Mouse (Mus musculus): ENCODE results near the gene Tirap.

DNA sequence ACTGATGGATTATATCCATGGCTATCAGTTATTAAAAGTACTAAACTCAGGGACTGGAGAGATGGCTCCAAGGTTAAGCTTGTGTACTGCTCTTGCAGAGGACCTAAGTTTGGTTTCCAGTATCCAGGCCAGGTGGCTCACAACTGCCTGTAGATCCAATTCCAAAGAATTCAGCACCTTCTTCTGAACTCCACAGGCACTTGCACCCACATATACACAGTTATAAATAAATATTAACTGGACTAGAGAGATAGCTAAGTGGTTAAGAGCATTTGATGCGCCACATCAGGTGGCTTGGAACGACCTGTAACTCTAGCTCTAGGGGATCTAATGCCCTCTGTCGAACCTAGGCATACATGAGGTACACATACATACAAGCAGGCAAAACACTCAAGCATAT is 28.6 kb upstream of the Tirap start:
- TF ChIP-seq POLR2A (IDR thresholded peaks at IDR 0.05; ENCODE audit: control insufficient read depth, extremely low read depth, insufficient read depth, low read length, poor library complexity) (no peak), CTCF (IDR thresholded peaks at IDR 0.05; ENCODE audit: borderline replicate concordance, control insufficient read depth, extremely low read depth, insufficient read depth, low read length, poor library complexity) (no peak)

Data from thymus, adult 2 months (tissue).